Mouse (Mus musculus): Measurements from ENCODE around the gene Taf7l.

DNA sequence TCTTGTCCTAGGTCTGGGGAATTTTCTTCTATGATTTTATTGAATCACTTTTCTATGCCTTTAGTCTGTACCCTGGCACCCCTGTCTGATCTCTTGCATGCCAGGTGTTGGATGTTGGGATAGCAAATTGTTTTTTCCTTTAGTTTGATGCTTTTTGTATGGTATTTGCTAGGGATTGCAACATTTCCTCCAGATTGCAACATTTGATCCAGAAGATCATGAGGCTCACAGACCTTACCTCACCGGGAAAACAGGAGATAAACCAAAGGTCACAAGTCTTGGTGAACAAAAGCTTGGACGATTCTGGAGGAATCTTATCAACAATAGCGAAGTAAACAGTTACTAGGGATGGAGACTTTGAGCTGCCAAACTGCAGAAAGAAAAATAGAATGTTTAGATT, 5.4 kb upstream of the Taf7l start:
- TF ChIP-seq CTCF (IDR thresholded peaks at IDR 0.05; ENCODE audit: low read depth, low read length) (no peak), EP300 (IDR thresholded peaks at IDR 0.05; ENCODE audit: insufficient read depth, low read depth, low read length) (no peak)

Measured in ES-Bruce4 (cell line).